Mouse (Mus musculus) kidney, embryonic 16.5 days (tissue): Measurements from ENCODE around the gene Fam178b. TPM values are rescaled to one million over a fixed set of nuclear protein-coding genes. Genes with fewer than 3 reads are reported as not detected.

ENCODE experiments used
- ATAC-seq: fragments of 200-750 bp; cut with Nextera tagmentation; 2 replicates; pipeline ENCODE4 v1.8.0; 2017; ENCODE audit warnings: moderate TSS enrichment; ENCODE audit not compliant: low FRiP score, low TSS enrichment
- H3K27ac ChIP-seq: fragments of 300-500 bp; sonication (generic); 2 replicates; pipeline ENCODE4 v1.5.1; 2014; ENCODE audit warnings: low read length
- H3K27me3 ChIP-seq: fragments of 300-500 bp; sonication (generic); 2 replicates; pipeline ENCODE4 v1.6.1; 2014; ENCODE audit warnings: low read length, control low read depth, mixed read lengths; ENCODE audit not compliant: insufficient read depth
- H3K36me3 ChIP-seq: fragments of 300-500 bp; sonication (generic); 2 replicates; pipeline ENCODE4 v1.6.1; 2014; ENCODE audit warnings: low read length, control low read depth, mixed read lengths; ENCODE audit not compliant: insufficient read depth
- H3K4me1 ChIP-seq: fragments of 300-500 bp; sonication (generic); 2 replicates; pipeline ENCODE4 v1.6.1; 2014; ENCODE audit warnings: low read length, control low read depth, mixed read lengths; ENCODE audit not compliant: insufficient read depth
- H3K4me2 ChIP-seq: fragments of 300-500 bp; sonication (generic); replicated peaks from 2 replicates; pipeline ENCODE4 v1.6.1; 2014; ENCODE audit warnings: low read depth, low read length
- H3K4me3 ChIP-seq: fragments of 300-500 bp; sonication (generic); 2 replicates; pipeline ENCODE4 v1.5.1; 2014; ENCODE audit warnings: mild to moderate bottlenecking, low read length
- H3K9ac ChIP-seq: fragments of 300-500 bp; sonication (generic); replicated peaks from 2 replicates; pipeline ENCODE4 v1.6.1; 2014; ENCODE audit warnings: low read length
- H3K9me3 ChIP-seq: fragments of 300-500 bp; sonication (generic); 2 replicates; pipeline ENCODE4 v1.6.1; 2016; ENCODE audit warnings: low read length, control low read depth
- WGBS: fragments of 180-500 bp; shearing (Covaris S2); extraction: QIAGEN DNeasy Blood & Tissue Kit; methylation state at CpG from one replicate; pipeline ENCODE4 v1.1.7; 2014; 5-methylcytosine and 5-hydroxymethylcytosine counted together
- polyA plus RNA-seq: library from polyadenylated mRNA; unstranded; fragments of >200 nt; fragmentation: Nextera tagmentation; extraction: Ambion mirVana; gene quantifications from 2 replicates; pipeline ENCODE4 v1.2.1, GENCODE M21; 2015

Gene Fam178b
- polyA plus RNA-seq, 1 experiment from 2014 or later: 1.8 TPM

GRCm38 (mm10) chr1:36596114-36596513 is 86.9 kb downstream of the Fam178b start:
- Histone ChIP-seq H3K9me3 (no peaks in the 10 kb centered on the region), H3K36me3 (no peaks in the 10 kb centered on the region), H3K27ac (peak overlapping the region; percentile 79), H3K27me3 (no peaks in the 10 kb centered on the region), H3K4me1 (peaks cover 12% of the 10 kb centered on the region), H3K4me2 (0 out of 2 replicates have a peak overlapping the region, but pooled peaks have one; percentile 21), H3K4me3 (no peak overlapping the region), H3K9ac (no peak overlapping the region)
- ATAC-seq: peak; percentile 89
- 27% methylated on average over 4 of the region's 4 CpGs for WGBS

- no peaks in the 10 kb centered on the region for H3K9me3 ChIP-seq
- H3K27me3 ChIP-seq: no peaks in the 10 kb centered on the region
- no peak overlapping the region for H3K4me3 ChIP-seq
- H3K36me3 ChIP-seq: no peaks in the 10 kb centered on the region
- ATAC-seq: 0 out of 2 replicates have a peak, but pooled peaks have one; percentile 14
- H3K9ac ChIP-seq: no peak overlapping the region
- H3K4me1 ChIP-seq: peaks cover 12% of the 10 kb centered on the region
- H3K4me2 ChIP-seq: no peak overlapping the region
- WGBS: 62% methylated on average over 10 of the region's 10 CpGs
- H3K27ac ChIP-seq: peak overlapping the region; percentile 79
Measured at GRCm38 (mm10) chr1:36595167-36595931, 87.6 kb downstream of the Fam178b start.

- no peak overlapping the region for H3K4me2 ChIP-seq
- H3K4me3 ChIP-seq: no peak overlapping the region
- no peak overlapping the region for H3K9ac ChIP-seq
- no peaks in the 10 kb centered on the region for H3K9me3 ChIP-seq
- no peaks in the 10 kb centered on the region for H3K36me3 ChIP-seq
- no peak overlapping the region for H3K27ac ChIP-seq
- peaks cover 32% of the 10 kb centered on the region for H3K4me1 ChIP-seq
- ATAC-seq: no peak
- H3K27me3 ChIP-seq: no peaks in the 10 kb centered on the region
- WGBS: 28% methylated on average over 1 of the region's 1 CpGs
Measured at GRCm38 (mm10) chr1:36593099-36593498, 89.9 kb downstream of the Fam178b start.

- H3K27me3 ChIP-seq: no peaks in the 10 kb centered on the region
- no peak for ATAC-seq
- no peak overlapping the region for H3K9ac ChIP-seq
- no peak overlapping the region for H3K27ac ChIP-seq
- no peaks in the 10 kb centered on the region for H3K9me3 ChIP-seq
- peaks cover 36% of the 10 kb centered on the region for H3K4me1 ChIP-seq
- H3K36me3 ChIP-seq: no peaks in the 10 kb centered on the region
- 51% methylated on average over 2 of the region's 2 CpGs for WGBS
- H3K4me2 ChIP-seq: no peak overlapping the region
- no peak overlapping the region for H3K4me3 ChIP-seq
Measured at GRCm38 (mm10) chr1:36591408-36591807, 91.6 kb downstream of the Fam178b start.

GRCm38 (mm10) chr1:36590664-36591063 is 92.3 kb downstream of the Fam178b start:
- no peak for ATAC-seq
- Histone ChIP-seq H3K9ac (no peak overlapping the region; the same call in 1 of the 2 replicates), H3K4me3 (no peak overlapping the region), H3K27ac (0 out of 2 replicates have a peak overlapping the region, but pooled peaks have one; percentile 8), H3K36me3 (no peaks in the 10 kb centered on the region), H3K4me1 (peaks cover 34% of the 10 kb centered on the region), H3K9me3 (no peaks in the 10 kb centered on the region), H3K27me3 (no peaks in the 10 kb centered on the region), H3K4me2 (no peak overlapping the region)
- WGBS: 63% methylated on average over 9 of the region's 9 CpGs

- peak overlapping the region; percentile 73 for H3K27ac ChIP-seq
- H3K9ac ChIP-seq: peak overlapping the region; percentile 3; the same call in 1 of the 2 replicates
- H3K4me3 ChIP-seq: no peak overlapping the region
- ATAC-seq: peak; percentile 21
- H3K9me3 ChIP-seq: no peaks in the 10 kb centered on the region
- no peaks in the 10 kb centered on the region for H3K36me3 ChIP-seq
- 41% methylated on average over 6 of the region's 6 CpGs for WGBS
- H3K4me2 ChIP-seq: no peak overlapping the region
- H3K4me1 ChIP-seq: peaks cover 30% of the 10 kb centered on the region
- H3K27me3 ChIP-seq: no peaks in the 10 kb centered on the region
Measured at GRCm38 (mm10) chr1:36589486-36589885, 93.5 kb downstream of the Fam178b start.

- Histone ChIP-seq H3K4me1 (peaks cover 30% of the 10 kb centered on the region), H3K36me3 (no peaks in the 10 kb centered on the region), H3K27ac (peak overlapping the region; percentile 73), H3K4me3 (no peak overlapping the region), H3K9ac (peak overlapping the region; percentile 36), H3K4me2 (0 out of 2 replicates have a peak overlapping the region, but pooled peaks have one; percentile 2), H3K27me3 (no peaks in the 10 kb centered on the region), H3K9me3 (no peaks in the 10 kb centered on the region)
- WGBS: 55% methylated on average over 13 of the region's 13 CpGs
- peak; percentile 64 for ATAC-seq
Measured at GRCm38 (mm10) chr1:36588476-36589450, 94.2 kb downstream of the Fam178b start.

- H3K9me3 ChIP-seq: no peaks in the 10 kb centered on the region
- H3K4me1 ChIP-seq: peaks cover 30% of the 10 kb centered on the region
- 86% methylated on average over 6 of the region's 6 CpGs for WGBS
- no peaks in the 10 kb centered on the region for H3K36me3 ChIP-seq
- H3K27me3 ChIP-seq: no peaks in the 10 kb centered on the region
- no peak overlapping the region for H3K4me3 ChIP-seq
- ATAC-seq: no peak
- H3K9ac ChIP-seq: 0 out of 2 replicates have a peak overlapping the region, but pooled peaks have one; percentile 14
- no peak overlapping the region for H3K4me2 ChIP-seq
- peak overlapping the region; percentile 73 for H3K27ac ChIP-seq
Measured at GRCm38 (mm10) chr1:36587860-36588259, 95.1 kb downstream of the Fam178b start.

GRCm38 (mm10) chr1:36586288-36586687 is 96.7 kb downstream of the Fam178b start:
- Histone ChIP-seq H3K27me3 (no peaks in the 10 kb centered on the region), H3K4me3 (no peak overlapping the region), H3K27ac (no peak overlapping the region), H3K9me3 (no peaks in the 10 kb centered on the region), H3K4me2 (no peak overlapping the region), H3K4me1 (peaks cover 38% of the 10 kb centered on the region), H3K9ac (no peak overlapping the region), H3K36me3 (no peaks in the 10 kb centered on the region)
- ATAC-seq: no peak
- 23% methylated on average over 4 of the region's 4 CpGs for WGBS
